Mouse (Mus musculus): ENCODE results near the gene Slc35e4.
"Not testable (repeated sequence)": the region's sequence is repeated elsewhere in the genome, so short reads cannot be mapped to it uniquely, and the experiment has no call there.

The Slc35e4 gene

DNA sequence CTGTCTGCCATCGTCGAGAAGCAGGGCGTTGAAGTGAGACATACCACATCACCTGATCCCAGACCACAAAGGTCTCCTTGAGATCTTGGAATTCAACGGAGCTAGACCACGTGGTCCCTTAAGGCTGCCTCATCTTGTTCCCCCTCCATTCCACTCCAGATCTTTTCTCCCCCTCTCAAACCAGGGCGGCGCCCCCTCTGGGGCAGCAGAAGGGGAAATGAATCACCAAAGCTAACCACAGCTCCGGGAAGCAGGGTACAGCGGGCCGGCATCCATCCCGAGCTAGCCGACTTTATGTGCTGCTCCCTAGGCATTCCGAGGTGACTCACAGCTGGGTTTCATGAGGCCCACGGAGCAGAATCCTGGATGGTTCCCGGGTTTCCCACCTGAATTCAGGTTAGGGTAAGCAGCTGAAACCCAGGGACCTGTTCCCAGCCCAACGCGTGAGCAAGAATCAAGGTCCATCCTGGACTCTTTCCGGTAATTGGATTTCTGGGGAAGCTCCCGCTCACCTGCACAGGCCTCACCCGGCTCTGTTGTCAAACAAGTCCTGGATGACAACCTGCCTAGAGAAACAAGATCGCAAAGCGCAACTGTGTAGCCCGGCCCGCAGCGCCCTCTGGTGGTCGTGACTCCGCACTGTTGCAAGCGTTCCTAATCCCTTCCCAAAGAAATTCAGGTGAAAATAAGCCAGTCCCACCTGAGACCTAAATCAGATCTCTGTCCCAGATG lies at the start of gene Slc35e4:
Slc35e4 (minus strand) TSS at position 556 of the 732 bp plus-strand sequence.
- in situ Hi-C loops (cut with MboI; ENCODE audit: unreplicated experiment in 2 of 2), result no loop called here

- in situ Hi-C loops (cut with MboI; ENCODE audit: unreplicated experiment in 2 of 2), result no loop called here
Measured at GRCm38 (mm10) chr11:3963610-3964415, 49.3 kb upstream of the Slc35e4 start, which contains the start of gene Pes1. Gene Pes1, plus strand, starts transcription at chr11:3963975.

DNA sequence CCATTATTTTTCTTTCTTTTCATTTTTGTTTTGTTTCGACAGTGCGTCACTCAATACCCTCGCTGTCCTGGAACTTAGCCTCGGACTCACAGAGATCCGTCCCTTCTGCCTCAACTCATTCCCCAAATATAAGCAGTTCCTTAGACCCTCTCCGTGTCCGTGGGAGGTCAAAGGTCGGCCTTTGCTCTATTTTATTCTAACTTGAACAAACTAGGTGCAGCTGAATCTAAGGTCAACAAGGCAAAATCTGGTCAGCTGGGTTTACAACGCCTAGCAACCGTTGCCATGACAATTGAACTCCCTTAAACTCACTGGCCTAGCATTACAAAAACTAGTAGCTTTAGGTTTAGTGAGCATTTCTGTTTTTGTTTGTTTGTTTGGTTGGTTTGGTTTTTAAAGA lies 48.7 kb upstream of the Slc35e4 start:
- in situ Hi-C loops (cut with MboI; ENCODE audit: unreplicated experiment in 2 of 2), result no loop called here

DNA sequence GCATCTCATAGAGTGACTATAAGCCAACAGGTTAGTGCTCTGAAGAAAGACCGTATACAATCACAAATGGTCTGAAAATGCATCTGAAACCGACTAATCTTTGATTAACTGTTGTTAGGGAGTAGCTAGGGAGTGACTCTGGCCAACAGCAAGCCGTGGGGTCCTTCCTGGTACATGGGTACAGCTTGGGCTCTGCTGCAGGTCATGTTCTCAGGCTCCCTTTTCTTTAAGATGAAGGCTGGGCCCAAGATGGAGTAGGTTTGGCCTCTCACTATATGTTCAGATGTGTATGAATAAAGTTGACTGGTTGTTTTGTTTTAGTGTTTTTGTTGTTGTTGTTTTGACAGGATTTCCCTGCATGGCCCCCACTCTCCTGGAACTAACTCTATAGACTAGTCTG lies 47.3 kb upstream of the Slc35e4 start:
- in situ Hi-C loops (cut with MboI; ENCODE audit: unreplicated experiment in 2 of 2), result no loop called here

DNA sequence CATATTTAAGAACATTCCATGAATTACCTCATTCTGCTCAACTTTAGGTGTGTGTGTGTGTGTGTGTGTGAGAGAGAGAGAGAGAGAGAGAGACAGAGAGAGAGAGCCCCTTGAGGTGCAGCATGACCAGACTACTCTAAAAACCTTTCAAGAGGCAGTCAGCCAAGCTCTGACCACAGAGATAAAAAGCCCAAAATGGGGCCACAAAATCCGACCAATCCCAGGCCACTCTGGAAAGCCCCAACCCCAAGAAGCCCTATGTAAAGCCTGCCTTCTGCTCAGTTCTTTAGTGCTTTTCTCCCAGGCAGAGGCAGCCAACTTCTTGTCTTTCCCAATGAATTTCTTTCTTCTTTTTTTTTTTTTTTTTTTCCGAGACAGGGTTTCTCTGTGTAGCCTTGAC lies 46.4 kb upstream of the Slc35e4 start:
- in situ Hi-C loops (cut with MboI; ENCODE audit: unreplicated experiment in 2 of 2), result no loop called here

- in situ Hi-C loops (cut with MboI; ENCODE audit: unreplicated experiment in 2 of 2), result not testable (repeated sequence)
Measured at GRCm38 (mm10) chr11:3955371-3955770, 40.9 kb upstream of the Slc35e4 start.

DNA sequence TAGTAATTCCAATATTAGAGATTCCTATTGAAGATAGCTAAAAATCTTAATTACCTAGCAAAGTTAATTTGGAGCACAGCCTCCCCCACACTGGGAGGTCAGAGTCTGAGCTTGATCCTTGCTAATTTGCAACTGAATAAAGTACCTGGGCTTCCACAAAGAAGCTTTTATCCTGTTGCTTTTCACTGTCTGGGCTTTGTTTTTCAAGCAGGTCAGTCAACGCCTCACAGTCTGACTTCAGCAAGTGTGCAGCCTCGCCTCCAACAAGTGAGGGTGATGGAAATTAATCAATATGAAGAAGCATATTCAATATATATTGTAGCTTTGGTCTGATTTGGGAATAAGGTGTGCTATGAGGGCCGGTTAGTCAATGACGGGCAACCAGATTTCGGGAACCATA lies 40.4 kb upstream of the Slc35e4 start:
- in situ Hi-C loops (cut with MboI; ENCODE audit: unreplicated experiment in 2 of 2), result not testable (repeated sequence)

DNA sequence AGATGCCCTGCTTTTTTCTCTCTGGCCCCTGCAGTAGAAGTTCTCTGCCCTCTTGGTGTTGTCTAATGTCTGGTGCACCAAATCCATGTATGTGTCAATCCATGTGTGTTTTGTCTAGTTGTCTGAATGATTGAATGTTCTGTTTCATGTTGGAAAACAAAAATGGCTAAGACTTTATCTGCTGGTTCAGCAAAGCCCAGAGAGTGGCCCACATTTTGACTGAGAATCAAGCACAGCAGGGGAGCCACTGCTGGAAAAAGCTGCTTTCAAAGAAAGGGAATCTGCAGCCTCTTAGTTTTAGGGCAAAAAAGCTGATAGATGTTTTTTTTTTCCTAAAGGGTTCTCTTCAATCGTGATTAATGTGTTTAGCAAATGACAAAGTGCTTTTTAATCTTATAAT lies 31.9 kb upstream of the Slc35e4 start:
- in situ Hi-C loops (cut with MboI; ENCODE audit: unreplicated experiment in 2 of 2), result no loop called here

DNA sequence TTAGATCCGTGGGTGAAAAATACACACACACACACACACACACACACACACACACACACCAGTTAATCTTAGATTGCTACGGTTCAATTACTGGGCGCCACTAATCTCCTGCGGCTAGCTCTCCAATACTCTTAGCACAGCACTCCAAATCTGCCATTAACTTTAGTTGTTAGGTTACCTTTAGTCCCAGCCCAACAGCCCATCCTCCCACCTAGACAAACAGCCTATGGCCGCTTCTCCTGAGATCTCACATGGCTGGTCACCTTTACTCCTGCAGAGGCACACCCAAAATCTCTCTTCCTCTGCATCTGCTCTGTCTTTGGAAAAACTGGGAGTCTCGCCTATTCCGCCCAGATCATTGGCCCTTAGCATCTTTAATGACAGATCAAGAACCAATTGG lies 26.9 kb upstream of the Slc35e4 start:
- in situ Hi-C loops (cut with MboI; ENCODE audit: unreplicated experiment in 2 of 2), result no loop called here

GRCm38 (mm10) chr11:3937321-3937874 lies 22.9 kb upstream of the Slc35e4 start:
- in situ Hi-C loops (cut with MboI; ENCODE audit: unreplicated experiment in 2 of 2), result no loop called here

DNA sequence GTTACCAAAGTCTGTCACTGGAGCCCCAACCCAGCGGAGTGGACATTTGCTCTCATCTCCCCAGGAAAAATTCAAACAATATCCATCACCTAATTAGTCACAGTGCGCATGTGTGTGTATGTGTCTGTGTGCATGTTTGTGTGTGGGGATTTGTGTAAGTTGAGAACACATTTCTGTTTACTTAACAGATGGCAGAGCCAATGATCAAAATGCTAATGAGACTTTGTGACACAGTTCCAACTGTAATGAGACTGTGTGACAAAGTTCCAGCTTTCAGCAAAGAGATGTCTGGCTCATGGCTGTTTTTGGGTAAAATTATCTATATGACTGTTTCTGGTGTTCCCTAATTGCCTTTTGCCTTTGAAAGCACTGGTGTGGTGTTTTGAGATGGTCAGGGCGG lies 21.9 kb upstream of the Slc35e4 start:
- in situ Hi-C loops (cut with MboI; ENCODE audit: unreplicated experiment in 2 of 2), result no loop called here

- in situ Hi-C loops (cut with MboI; ENCODE audit: unreplicated experiment in 2 of 2), result no loop called here
Measured at GRCm38 (mm10) chr11:3935135-3935534, 20.7 kb upstream of the Slc35e4 start.

DNA sequence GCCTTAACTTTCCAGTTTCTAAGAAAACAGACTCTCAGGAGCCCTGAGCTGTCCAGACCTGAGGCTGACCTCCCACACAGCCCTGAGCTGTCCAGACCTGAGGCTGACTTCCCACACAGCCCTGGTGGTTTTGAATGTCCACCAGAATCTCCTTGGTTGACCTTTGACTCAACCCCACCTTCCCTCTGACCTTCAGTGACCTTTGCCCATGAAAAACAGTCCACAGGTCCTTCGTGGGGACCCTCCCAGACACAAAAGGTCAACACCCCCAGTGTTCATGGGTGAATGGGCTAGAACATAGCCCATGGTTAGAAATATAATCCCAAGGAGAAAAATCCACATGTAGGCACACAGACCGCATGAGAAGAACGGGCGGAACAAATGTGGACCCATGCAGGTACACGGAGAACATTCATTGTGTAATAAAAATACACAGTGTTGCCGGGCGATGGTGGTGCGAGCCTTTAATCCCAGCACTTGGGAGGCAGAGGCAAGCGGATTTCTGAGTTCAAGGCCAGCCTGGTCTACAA lies 19.4 kb upstream of the Slc35e4 start:
- in situ Hi-C loops (cut with MboI; ENCODE audit: unreplicated experiment in 2 of 2), result no loop called here

GRCm38 (mm10) chr11:3931511-3932211 lies 17.2 kb upstream of the Slc35e4 start, which contains the start of gene Tcn2:
Gene Tcn2, minus strand, starts transcription at chr11:3932159.
- in situ Hi-C loops (cut with MboI; ENCODE audit: unreplicated experiment in 2 of 2), result no loop called here

DNA sequence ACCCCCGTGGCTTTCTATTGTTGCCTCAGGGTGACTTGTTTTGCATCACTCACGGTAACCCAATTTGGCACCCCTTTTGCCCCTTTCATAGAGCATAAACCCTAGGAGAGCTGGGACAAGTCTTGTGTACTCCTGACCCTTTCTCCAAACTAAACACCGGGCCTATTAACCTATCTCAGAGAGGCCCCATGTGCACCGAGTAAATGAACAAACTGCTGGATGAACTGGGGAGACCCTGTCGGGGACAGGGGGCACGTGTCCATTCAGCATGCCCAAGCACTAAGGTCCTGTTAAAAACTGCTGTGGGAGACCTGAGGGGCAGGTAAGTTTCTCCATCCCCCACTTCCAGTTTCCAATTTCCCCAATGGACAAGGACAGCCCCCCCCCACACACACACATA lies 16.5 kb upstream of the Slc35e4 start:
- in situ Hi-C loops (cut with MboI; ENCODE audit: unreplicated experiment in 2 of 2), result no loop called here

- in situ Hi-C loops (cut with MboI; ENCODE audit: unreplicated experiment in 2 of 2), result no loop called here
Measured at GRCm38 (mm10) chr11:3930019-3930418, 15.6 kb upstream of the Slc35e4 start.

- in situ Hi-C loops (cut with MboI; ENCODE audit: unreplicated experiment in 2 of 2), result no loop called here
Measured at GRCm38 (mm10) chr11:3925916-3926315, 11.5 kb upstream of the Slc35e4 start.

- in situ Hi-C loops (cut with MboI; ENCODE audit: unreplicated experiment in 2 of 2), result no loop called here
Measured at GRCm38 (mm10) chr11:3922731-3923130, 8.3 kb upstream of the Slc35e4 start.

DNA sequence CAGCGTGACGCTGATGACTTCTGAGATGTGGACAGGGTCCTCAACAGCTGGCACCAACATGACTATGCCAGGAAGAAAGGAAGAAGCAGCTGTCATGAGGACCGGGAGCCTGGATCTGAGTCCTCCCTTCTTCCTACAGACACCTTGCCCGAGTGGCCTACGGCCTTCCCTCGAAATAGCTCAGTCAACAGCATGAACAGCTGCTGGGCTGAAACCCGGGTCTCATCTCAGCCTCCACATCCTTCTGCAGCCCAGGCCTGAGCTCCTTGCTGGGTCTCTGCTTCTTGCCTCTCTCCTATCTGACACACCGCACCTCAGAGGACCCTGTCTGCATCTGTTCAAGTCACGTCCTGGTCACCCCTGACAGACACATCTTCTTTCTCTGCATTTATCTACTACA lies 7.7 kb upstream of the Slc35e4 start:
- in situ Hi-C loops (cut with MboI; ENCODE audit: unreplicated experiment in 2 of 2), result no loop called here

- in situ Hi-C loops (cut with MboI; ENCODE audit: unreplicated experiment in 2 of 2), result no loop called here
Measured at GRCm38 (mm10) chr11:3921281-3921850, 6.9 kb upstream of the Slc35e4 start.
